Mouse (Mus musculus): ENCODE results near the gene Uggt1.

- TF ChIP-seq EP300 (IDR thresholded peaks at IDR 0.05; ENCODE audit: low read depth): no peak
- TF ChIP-seq CTCF (IDR thresholded peaks at IDR 0.05; ENCODE audit: low read depth): no peak
Observed at GRCm38 (mm10) chr1:36160246-36160645, 84.3 kb downstream of the Uggt1 start.

Measured in liver, embryonic 14.5 days (tissue).